Mouse (Mus musculus) heart, embryonic 12.5 days (tissue): ENCODE results near the gene Ifi202b. TPM values are rescaled to one million over a fixed set of nuclear protein-coding genes. Genes with fewer than 3 reads are reported as not detected.
"Not testable (repeated sequence)": the region's sequence is repeated elsewhere in the genome, so short reads cannot be mapped to it uniquely, and the experiment has no call there.

ENCODE experiments used
- ATAC-seq: fragments of 200-750 bp; cut with Nextera tagmentation; 2 replicates; pipeline ENCODE4 v1.8.0; 2017; ENCODE audit warnings: moderate TSS enrichment, moderate library complexity; ENCODE audit not compliant: insufficient number of reproducible peaks, low FRiP score
- H3K27ac ChIP-seq: fragments of 300-500 bp; sonication (generic); 2 replicates; pipeline ENCODE4 v1.5.1; 2016; ENCODE audit warnings: mild to moderate bottlenecking, moderate library complexity; ENCODE audit not compliant: poor library complexity, severe bottlenecking
- H3K27me3 ChIP-seq: fragments of 300-500 bp; sonication (generic); replicated peaks from 2 replicates; pipeline ENCODE4 v1.6.1; 2016; ENCODE audit warnings: mild to moderate bottlenecking, moderate library complexity
- H3K36me3 ChIP-seq: fragments of 300-500 bp; sonication (generic); 2 replicates; pipeline ENCODE4 v1.6.1; 2016; ENCODE audit warnings: mild to moderate bottlenecking, moderate library complexity
- H3K4me1 ChIP-seq: fragments of 300-500 bp; sonication (generic); replicated peaks from 2 replicates; pipeline ENCODE4 v1.6.1; 2016; ENCODE audit warnings: mild to moderate bottlenecking
- H3K4me2 ChIP-seq: fragments of 300-500 bp; sonication (generic); 2 replicates; pipeline ENCODE4 v1.6.1; 2016; ENCODE audit warnings: mild to moderate bottlenecking, moderate library complexity
- H3K4me3 ChIP-seq: fragments of 300-500 bp; sonication (generic); 2 replicates; pipeline ENCODE4 v1.5.1; 2016; ENCODE audit warnings: mild to moderate bottlenecking
- H3K9ac ChIP-seq: fragments of 300-500 bp; sonication (generic); 2 replicates; pipeline ENCODE4 v1.6.1; 2016; ENCODE audit warnings: mild to moderate bottlenecking, moderate library complexity
- H3K9me3 ChIP-seq: fragments of 300-500 bp; sonication (generic); replicated peaks from 2 replicates; pipeline ENCODE4 v1.6.1; 2016; ENCODE audit warnings: mild to moderate bottlenecking, moderate library complexity
- WGBS: fragments of 180-500 bp; shearing (Covaris S2); methylation state at CpG from one replicate; pipeline ENCODE4 v1.1.7; 2016; 5-methylcytosine and 5-hydroxymethylcytosine counted together
- polyA plus RNA-seq: library from polyadenylated mRNA; unstranded; fragments of >200 nt; fragmentation: Nextera tagmentation; extraction: Ambion mirVana; gene quantifications from 2 replicates; pipeline ENCODE4 v1.2.1, GENCODE M21; 2016

The Ifi202b gene
- polyA plus RNA-seq, 1 experiment from 2014 or later: not detected

DNA sequence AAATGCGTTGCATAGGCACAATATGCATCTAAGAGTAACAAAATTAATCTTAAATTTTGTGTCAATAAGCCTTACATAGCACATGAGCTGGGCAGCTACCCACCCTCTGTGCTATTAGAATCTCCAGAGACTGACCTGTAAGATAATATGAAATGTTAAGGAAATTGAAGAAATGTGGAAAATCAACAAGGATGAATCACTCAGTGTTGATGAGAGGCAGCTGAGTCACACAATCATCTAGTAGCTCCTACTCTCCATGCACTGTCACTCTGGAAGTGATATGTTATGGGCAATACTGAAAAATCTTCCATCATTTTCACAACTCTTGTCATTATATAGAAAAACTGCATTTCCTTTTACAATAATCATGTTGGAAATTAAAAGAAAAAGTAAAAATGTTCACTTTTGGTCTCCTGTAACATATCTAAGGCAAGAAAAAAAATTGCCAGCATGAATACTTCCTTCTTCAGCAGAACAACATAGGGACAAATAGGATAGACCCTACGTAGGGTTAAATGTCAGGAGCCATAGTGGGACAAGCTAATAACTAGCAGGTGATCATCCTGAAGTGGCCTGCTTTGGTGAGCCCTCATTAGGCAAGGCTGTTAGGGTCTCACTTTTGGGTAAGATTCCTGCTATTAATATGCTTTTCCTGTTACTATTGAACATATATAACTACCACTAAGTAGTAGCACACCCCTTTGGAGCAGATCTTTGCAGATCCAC is 27.3 kb downstream of the Ifi202b start:
- H3K36me3 ChIP-seq: no peaks in the 10 kb centered on the region
- no peaks in the 10 kb centered on the region for H3K4me1 ChIP-seq
- H3K27ac ChIP-seq: no peak overlapping the region
- no peak overlapping the region for H3K4me3 ChIP-seq
- H3K4me2 ChIP-seq: no peak overlapping the region
- ATAC-seq: no peak
- no peaks in the 10 kb centered on the region for H3K27me3 ChIP-seq
- WGBS: 76% methylated on average over 2 of the region's 2 CpGs
- no peaks in the 10 kb centered on the region for H3K9me3 ChIP-seq
- no peak overlapping the region for H3K9ac ChIP-seq

GRCm38 (mm10) chr1:173953563-173953962 is 29.0 kb downstream of the Ifi202b start:
- H3K36me3 ChIP-seq: no peaks in the 10 kb centered on the region
- H3K27ac ChIP-seq: no peak overlapping the region
- WGBS: 70% methylated on average over 1 of the region's 1 CpGs
- H3K4me3 ChIP-seq: no peak overlapping the region
- ATAC-seq: no peak
- H3K9ac ChIP-seq: no peak overlapping the region
- H3K4me2 ChIP-seq: no peak overlapping the region
- H3K9me3 ChIP-seq: no peaks in the 10 kb centered on the region
- no peaks in the 10 kb centered on the region for H3K4me1 ChIP-seq
- no peaks in the 10 kb centered on the region for H3K27me3 ChIP-seq

DNA sequence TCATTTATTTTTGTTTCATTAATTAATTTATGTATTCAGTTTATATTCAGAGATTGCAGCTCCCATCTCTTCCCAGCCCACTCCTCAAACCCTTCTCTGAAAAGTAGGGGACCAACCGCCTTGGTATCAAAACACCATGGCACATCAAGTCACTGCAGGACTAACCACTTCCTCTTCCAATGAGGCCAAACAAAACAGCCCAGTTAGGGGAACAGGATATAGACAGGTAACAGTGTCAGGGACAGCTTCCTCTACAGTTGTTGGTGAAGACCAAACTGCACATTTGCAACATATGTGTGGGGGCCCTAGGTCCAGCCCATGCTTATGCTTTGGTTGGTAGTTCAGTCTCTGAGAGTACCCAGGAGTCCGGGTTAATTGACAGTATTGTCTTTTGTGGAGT is 33.5 kb downstream of the Ifi202b start:
- not testable (repeated sequence) for H3K9me3 ChIP-seq, ATAC-seq, H3K4me1 ChIP-seq, H3K9ac ChIP-seq, H3K36me3 ChIP-seq, H3K27me3 ChIP-seq, H3K27ac ChIP-seq, H3K4me3 ChIP-seq, H3K4me2 ChIP-seq
- WGBS: 62% methylated on average over 2 of the region's 2 CpGs

DNA sequence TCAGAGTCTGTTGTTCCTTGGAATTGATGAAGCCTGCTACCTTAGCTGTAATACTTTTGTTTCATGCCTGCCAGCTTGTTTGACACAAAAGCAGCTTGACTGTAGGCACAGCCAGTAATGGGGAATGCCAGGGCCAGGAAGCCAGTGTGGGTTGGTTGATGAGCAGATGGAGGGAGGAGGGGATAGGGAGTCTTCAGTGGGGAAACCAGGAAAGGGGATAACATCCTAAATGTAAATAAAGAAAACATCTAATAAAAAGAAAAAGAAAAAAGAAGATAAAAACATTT is 39.8 kb downstream of the Ifi202b start:
- H3K27me3 ChIP-seq, H3K36me3 ChIP-seq, H3K27ac ChIP-seq, ATAC-seq, H3K4me2 ChIP-seq, H3K4me1 ChIP-seq, H3K9ac ChIP-seq, H3K4me3 ChIP-seq, H3K9me3 ChIP-seq: not testable (repeated sequence)

DNA sequence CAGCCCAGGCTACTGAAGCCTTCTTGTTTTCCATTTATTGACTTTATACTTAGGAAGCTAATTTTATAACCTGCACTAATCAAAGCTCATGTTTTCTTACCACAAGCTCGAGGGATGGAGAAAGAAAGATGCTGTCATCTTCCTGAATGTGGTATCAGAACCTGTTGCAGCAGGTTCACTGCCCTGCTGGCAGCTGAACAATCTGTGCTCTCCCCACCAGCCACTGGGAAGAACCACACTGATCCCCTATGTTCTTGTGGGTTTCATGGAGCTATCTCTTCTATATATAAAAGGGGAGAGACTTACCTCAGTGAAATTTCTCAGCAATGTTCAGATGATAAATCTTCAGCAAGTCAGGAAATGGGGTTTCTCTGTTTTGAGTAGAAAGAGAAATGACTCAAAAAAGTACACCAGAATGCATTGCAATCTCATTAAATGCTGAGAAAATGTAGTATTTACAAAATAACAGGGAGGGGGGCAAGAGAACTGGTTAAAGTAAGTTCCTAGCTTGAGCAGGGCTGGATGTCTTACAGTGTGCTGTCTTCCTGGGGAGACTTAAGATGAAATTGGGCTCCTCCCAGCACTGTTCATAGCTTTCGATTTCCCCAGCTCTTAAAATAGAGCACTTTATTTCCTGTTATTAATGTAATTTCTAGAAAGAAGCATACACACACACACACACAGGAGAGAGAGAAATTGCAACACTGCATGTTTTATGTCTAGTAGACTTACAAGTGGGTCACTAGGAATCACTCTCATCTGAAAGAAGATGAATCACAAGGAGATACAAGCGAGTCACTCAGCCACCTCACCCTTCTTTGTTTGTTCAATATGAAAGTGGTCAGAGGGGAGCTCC is 40.4 kb downstream of the Ifi202b start, which contains the start of the genes Mndal and Ifi203:
Gene Mndal, minus strand, starts transcription at position 568 of the 856 bp plus-strand sequence.
Gene Ifi203, minus strand, starts transcription at position 749 of the 856 bp plus-strand sequence.
- not testable (repeated sequence) for H3K4me3 ChIP-seq, H3K36me3 ChIP-seq, H3K9ac ChIP-seq, H3K27me3 ChIP-seq, H3K4me2 ChIP-seq, H3K9me3 ChIP-seq, ATAC-seq, H3K4me1 ChIP-seq, H3K27ac ChIP-seq
- WGBS: 61% methylated on average over 3 of the region's 3 CpGs

DNA sequence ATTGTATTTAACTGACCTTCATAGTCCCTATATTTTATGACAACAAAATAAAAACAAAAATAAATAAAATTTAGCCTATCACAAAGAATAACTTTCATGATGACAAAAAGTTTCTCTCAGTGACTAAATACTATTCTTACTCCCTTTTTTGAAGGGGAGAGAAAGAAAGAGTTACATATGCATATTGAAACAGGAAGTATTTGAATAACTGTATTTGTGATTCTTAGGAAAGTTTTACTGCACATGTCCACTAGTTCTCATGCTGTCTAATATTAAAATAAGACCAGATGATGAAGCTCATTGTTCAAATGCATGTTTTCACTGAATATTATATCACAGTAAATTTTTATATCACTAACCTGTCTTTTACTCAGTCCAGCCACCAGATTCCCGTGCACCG is 41.0 kb downstream of the Ifi202b start:
- 94% methylated on average over 2 of the region's 2 CpGs for WGBS
- not testable (repeated sequence) for H3K4me1 ChIP-seq, H3K27me3 ChIP-seq, H3K4me3 ChIP-seq, H3K27ac ChIP-seq, H3K4me2 ChIP-seq, ATAC-seq, H3K36me3 ChIP-seq, H3K9ac ChIP-seq, H3K9me3 ChIP-seq

DNA sequence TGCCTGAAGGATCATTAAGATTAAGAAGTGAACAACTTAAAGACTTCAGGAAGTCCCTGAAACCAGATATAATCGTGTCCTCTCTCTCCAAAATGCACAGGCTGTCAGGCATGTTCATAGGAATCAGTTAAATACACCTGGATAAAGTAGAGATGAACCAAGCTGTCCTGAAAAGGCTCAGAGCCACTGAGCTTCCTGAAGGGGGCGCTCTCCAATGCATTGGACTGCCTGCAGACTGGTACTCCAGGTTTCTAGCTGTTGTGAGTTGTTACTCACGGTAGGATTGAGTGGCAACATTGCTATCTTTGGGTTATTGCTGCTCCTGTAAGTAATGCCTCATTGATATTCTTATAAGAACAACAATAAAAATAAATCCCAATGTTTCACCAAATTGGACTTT is 63.3 kb downstream of the Ifi202b start:
- 50% methylated on average over 3 of the region's 3 CpGs for WGBS

DNA sequence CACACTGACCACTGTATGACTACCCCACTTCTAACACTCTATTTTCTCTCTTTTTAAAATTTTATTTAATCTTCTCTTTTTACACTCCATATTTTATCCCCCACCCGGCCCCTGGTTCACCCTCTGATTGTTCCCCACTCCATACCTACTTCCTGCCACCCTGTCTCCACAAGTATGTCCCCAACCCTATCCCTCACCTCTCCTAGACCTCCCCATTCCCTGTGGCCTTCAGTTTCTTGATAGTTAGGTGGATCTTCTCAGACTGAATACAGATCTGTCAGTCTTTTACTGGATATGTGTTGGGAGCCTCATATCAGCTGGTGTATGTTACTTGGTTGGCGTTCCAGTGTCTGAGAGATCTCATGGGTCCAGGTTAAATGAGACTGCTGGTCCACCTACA is 68.0 kb downstream of the Ifi202b start:
- no peaks in the 10 kb centered on the region for H3K4me1 ChIP-seq
- H3K36me3 ChIP-seq: no peaks in the 10 kb centered on the region
- no peak overlapping the region for H3K9ac ChIP-seq
- H3K4me2 ChIP-seq: no peak overlapping the region
- no peak for ATAC-seq
- H3K27ac ChIP-seq: no peak overlapping the region
- H3K4me3 ChIP-seq: no peak overlapping the region
- WGBS: 70% methylated on average over 2 of the region's 2 CpGs
- H3K9me3 ChIP-seq: no peaks in the 10 kb centered on the region
- H3K27me3 ChIP-seq: no peaks in the 10 kb centered on the region

More for the DNA sequence above, 63.3 kb downstream of the Ifi202b start:
- ATAC-seq, H3K4me3 ChIP-seq, H3K9ac ChIP-seq, H3K27ac ChIP-seq, H3K36me3 ChIP-seq, H3K9me3 ChIP-seq, H3K4me1 ChIP-seq, H3K4me2 ChIP-seq, H3K27me3 ChIP-seq: not testable (repeated sequence)

DNA sequence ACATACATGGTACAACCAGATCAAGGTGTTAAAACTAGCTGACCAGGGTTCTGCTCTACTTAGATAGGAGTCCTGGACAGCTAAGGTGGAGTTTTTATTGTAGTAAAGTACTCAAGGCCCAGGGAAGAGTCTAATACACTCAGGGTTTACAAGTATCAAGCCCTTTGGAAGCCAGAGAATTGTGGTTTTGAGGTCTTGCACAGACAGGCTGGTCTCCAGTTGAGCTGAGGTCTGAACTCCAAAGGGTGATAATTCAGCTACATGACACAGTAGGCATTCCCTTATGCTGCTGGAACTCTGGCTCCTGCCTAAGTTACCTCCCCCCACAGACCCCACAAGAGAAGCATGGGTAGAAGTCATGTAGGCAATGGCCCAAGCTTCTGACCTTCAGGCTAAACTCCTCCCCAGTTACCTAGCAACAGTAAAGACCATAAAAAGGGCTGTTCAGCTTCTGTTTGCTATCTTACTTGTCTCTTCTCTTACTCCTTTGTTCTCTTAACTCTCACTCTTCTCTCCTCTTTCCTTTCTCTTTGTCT is 69.2 kb downstream of the Ifi202b start:
- not testable (repeated sequence) for ATAC-seq, H3K4me3 ChIP-seq, H3K4me1 ChIP-seq, H3K4me2 ChIP-seq, H3K27me3 ChIP-seq, H3K36me3 ChIP-seq, H3K9me3 ChIP-seq, H3K9ac ChIP-seq, H3K27ac ChIP-seq
